Mouse (Mus musculus): ENCODE results near the gene Olfr492.

GRCm38 (mm10) chr7:108323574-108323973 lies at the start of gene Olfr492:
- no peak for TF ChIP-seq CTCF (IDR thresholded peaks at IDR 0.05; ENCODE audit: low read depth)
- TF ChIP-seq EP300 (IDR thresholded peaks at IDR 0.05; ENCODE audit: low read depth): no peak
